Comparison of ENCODE assay signal across 8 mouse cellular contexts in genomic region chrX:134756434-134757292, GRCm38 (mm10). TPM values are rescaled to one million over a fixed set of nuclear protein-coding genes. Genes with fewer than 3 reads are reported as not detected.
DNase-seq lines count a peak whose midpoint lies in the region; ATAC-seq lines count a peak whose summit lies in the region.

Gene Armcx3 (plus strand): TSS chrX:134756595.

- H3K9me3 ChIP-seq in intestine, embryonic 16.5 days (ENCODE audit: control insufficient read depth, low read length): no peaks in the 10 kb centered on the region
- H3K9me3 ChIP-seq in midbrain, embryonic 10.5 days (replicated peaks): no peaks in the 10 kb centered on the region

- peak within 1 kb of the TSS; percentile 64 for H3K4me3 ChIP-seq in intestine, embryonic 16.5 days (ENCODE audit: low read length)
- H3K4me3 ChIP-seq in midbrain, embryonic 10.5 days: peak within 1 kb of the TSS; percentile 57

- peak within 1 kb of the TSS; percentile 74 for H3K9ac ChIP-seq in intestine, embryonic 16.5 days (ENCODE audit: low read depth, low read length)

- H3K36me3 ChIP-seq in intestine, embryonic 16.5 days (ENCODE audit: control insufficient read depth, insufficient read depth, low read length): no peaks in the 10 kb centered on the region
- H3K36me3 ChIP-seq in midbrain, embryonic 10.5 days: no peaks in the 10 kb centered on the region

- intact Hi-C loops in left cerebral cortex, postnatal 4 days (cut with DNase I): loop anchor here (5.0 kb wide), 1 partner anchor 51 kb away; the partner anchor contains the start of gene Armcx2

- peak; percentile 32 to 35 for DNase-seq in spleen, adult 18-20 months
- no peak for DNase-seq in spleen, adult 12 weeks (ENCODE audit: low spot score)
- DNase-seq in embryo, embryonic 11 days: peak; percentile 78
- no peak for DNase-seq in gonadal fat pad, adult 2 months (ENCODE audit: low read depth)
- DNase-seq in left cerebral cortex, postnatal 4 days: peak; percentile 57
- DNase-seq in midbrain, embryonic 10.5 days (ENCODE audit: low spot score): peak; percentile 67
- peak; percentile 68 for DNase-seq in skeletal muscle tissue, adult 2 months (ENCODE audit: low read depth, low spot score)

- WGBS in intestine, embryonic 16.5 days: 14% methylated on average over 46 of the region's 46 CpGs
- WGBS in midbrain, embryonic 10.5 days: 24% methylated on average over 46 of the region's 46 CpGs

- H3K27me3 ChIP-seq in intestine, embryonic 16.5 days (replicated peaks; ENCODE audit: control insufficient read depth, insufficient read depth, low read length): no peaks in the 10 kb centered on the region
- H3K27me3 ChIP-seq in midbrain, embryonic 10.5 days (ENCODE audit: low read depth, poor library complexity, severe bottlenecking): peaks cover 68% of the 10 kb centered on the region

- ATAC-seq in intestine, embryonic 16.5 days: peak; percentile 94

- H3K4me1 ChIP-seq in intestine, embryonic 16.5 days (ENCODE audit: control insufficient read depth, insufficient read depth, low read length): no peaks in the 10 kb centered on the region
- H3K4me1 ChIP-seq in midbrain, embryonic 10.5 days: peaks cover 14% of the 10 kb centered on the region

- H3K4me2 ChIP-seq in intestine, embryonic 16.5 days (ENCODE audit: low read depth, low read length): peak within 1 kb of the TSS; percentile 47

- peak within 1 kb of the TSS; percentile 74 for H3K27ac ChIP-seq in intestine, embryonic 16.5 days (ENCODE audit: low read length)
- H3K27ac ChIP-seq in midbrain, embryonic 10.5 days (replicated peaks): peak within 1 kb of the TSS; percentile 80

RNA-seq across cellular contexts. Expression of gene Armcx3, which starts in this region (rescaled TPM):
- 16.9 and 24.8 TPM in 2 replicates for polyA plus RNA-seq in gonadal fat pad, adult 2 months (2012; rRNA removed)
- 57.9 and 60.6 TPM in 2 replicates for polyA plus RNA-seq in intestine, embryonic 16.5 days (2015; fragmentation: Nextera tagmentation; extraction: Ambion mirVana)
- 10 to 100 TPM; 74.9 to 83.4 TPM for total RNA-seq in left cerebral cortex, postnatal 4 days (2021)
- 53.2 and 56.2 TPM in 2 replicates for polyA plus RNA-seq in midbrain, embryonic 10.5 days (2016; fragmentation: Nextera tagmentation; extraction: Ambion mirVana)

Comparison
In these comparisons a context has a peak if more than half of its experiments do, and no peak if none do; other contexts are left out.
1. DNase-seq: peak in spleen, adult 18-20 months (2 of 2), embryo, embryonic 11 days (single experiment), left cerebral cortex, postnatal 4 days (single experiment), midbrain, embryonic 10.5 days (single experiment) and skeletal muscle tissue, adult 2 months (single experiment); none in spleen, adult 12 weeks (single experiment) and gonadal fat pad, adult 2 months (single experiment).